8 mouse cellular contexts compared by ENCODE assay signal in genomic region chr19:42612654-42613053, GRCm38 (mm10). TPM values are rescaled to one million over a fixed set of nuclear protein-coding genes. Genes with fewer than 3 reads are reported as not detected.
DNase-seq lines count a peak whose midpoint lies in the region; ATAC-seq and TF ChIP-seq lines count a peak whose summit lies in the region.

Gene Loxl4 (minus strand): TSS chr19:42612813.

- TF ChIP-seq CTCF in embryonic fibroblast, embryonic 13.5 days (IDR thresholded peaks at IDR 0.05; ENCODE audit: borderline replicate concordance, insufficient read depth, low read length), result no peak
- no peak for TF ChIP-seq CTCF in kidney, postnatal 0 days (IDR thresholded peaks at IDR 0.05; ENCODE audit: low read depth)
- no peak for TF ChIP-seq CTCF in testis, adult 2 months (IDR thresholded peaks at IDR 0.05; ENCODE audit: control insufficient read depth, insufficient read depth, insufficient replicate concordance, low read depth, low read length)

- peaks cover 4% of the 10 kb centered on the region; the same call in 1 of the 2 replicates for H3K4me1 ChIP-seq in embryonic fibroblast, embryonic 13.5 days (ENCODE audit: control insufficient read depth, insufficient read depth, low read length)
- H3K4me1 ChIP-seq in heart, embryonic 15.5 days (replicated peaks), result peaks cover 18% of the 10 kb centered on the region
- H3K4me1 ChIP-seq in kidney, postnatal 0 days (replicated peaks; ENCODE audit: insufficient read depth, low read length), result no peaks in the 10 kb centered on the region
- peaks cover 20% of the 10 kb centered on the region for H3K4me1 ChIP-seq in testis, adult 2 months (ENCODE audit: control insufficient read depth, insufficient read depth, low read length)

- peak; percentile 45; the same call in 1 of the 2 replicates for ATAC-seq in heart, embryonic 15.5 days (replicated peaks; ENCODE audit: insufficient number of reproducible peaks, insufficient read depth, low FRiP score, low read depth)
- ATAC-seq in kidney, postnatal 0 days (replicated peaks; ENCODE audit: low FRiP score, low read depth), result no peak; the same call in 1 of the 2 replicates

- 1% methylated on average over 37 of the region's 37 CpGs for WGBS in heart, embryonic 15.5 days
- under 1% methylated on average over 36 of the region's 37 CpGs for WGBS in kidney, postnatal 0 days

- H3K27me3 ChIP-seq in heart, embryonic 15.5 days, result peaks cover 33% of the 10 kb centered on the region
- H3K27me3 ChIP-seq in kidney, postnatal 0 days (ENCODE audit: insufficient read depth, low read length), result no peaks in the 10 kb centered on the region
- H3K27me3 ChIP-seq in testis, adult 2 months (ENCODE audit: control insufficient read depth, insufficient read depth, low read length), result no peaks in the 10 kb centered on the region

- peak; percentile 8 for DNase-seq in thymus, postnatal 25 days
- no peak for DNase-seq in thymus, adult 18-20 months
- peak; percentile 50 for DNase-seq in kidney, postnatal 0 days (ENCODE audit: low spot score)
- peak; percentile 45 for DNase-seq in lung, postnatal 25 days (ENCODE audit: low spot score)
- DNase-seq in spleen, postnatal 14 days (ENCODE audit: low spot score in 2 of 2), result no peak

- H3K4me2 ChIP-seq in heart, embryonic 15.5 days, result peak within 1 kb of the TSS; percentile 90
- H3K4me2 ChIP-seq in kidney, postnatal 0 days (ENCODE audit: low read length), result peak within 1 kb of the TSS; percentile 70

- peak within 1 kb of the TSS; percentile 44; the same call in 1 of the 2 replicates for H3K9ac ChIP-seq in heart, embryonic 15.5 days
- H3K9ac ChIP-seq in kidney, postnatal 0 days (ENCODE audit: low read depth, low read length), result peak within 1 kb of the TSS; percentile 44

- peak within 1 kb of the TSS; percentile 24; the same call in 1 of the 2 replicates for H3K27ac ChIP-seq in embryonic fibroblast, embryonic 13.5 days (ENCODE audit: insufficient read depth, low read length)
- no peak within 1 kb of the TSS for H3K27ac ChIP-seq in heart, embryonic 15.5 days
- H3K27ac ChIP-seq in kidney, postnatal 0 days, result no peak within 1 kb of the TSS
- no peak within 1 kb of the TSS for H3K27ac ChIP-seq in testis, adult 2 months (ENCODE audit: control insufficient read depth, insufficient read depth, low read depth, low read length)

- no peaks in the 10 kb centered on the region for H3K36me3 ChIP-seq in heart, embryonic 15.5 days
- H3K36me3 ChIP-seq in kidney, postnatal 0 days (ENCODE audit: insufficient read depth, low read length), result no peaks in the 10 kb centered on the region
- no peaks in the 10 kb centered on the region for H3K36me3 ChIP-seq in testis, adult 2 months (ENCODE audit: control insufficient read depth, insufficient read depth, low read length)

- TF ChIP-seq POLR2A in embryonic fibroblast, embryonic 13.5 days (IDR thresholded peaks at IDR 0.05; ENCODE audit: low read depth, low read length), result peak; percentile 56
- TF ChIP-seq POLR2A in testis, adult 2 months (IDR thresholded peaks at IDR 0.05; ENCODE audit: control insufficient read depth, low read depth, low read length), result no peak

- no peaks in the 10 kb centered on the region for H3K9me3 ChIP-seq in heart, embryonic 15.5 days (replicated peaks)
- no peaks in the 10 kb centered on the region for H3K9me3 ChIP-seq in kidney, postnatal 0 days (replicated peaks; ENCODE audit: low read length)

- H3K4me3 ChIP-seq in embryonic fibroblast, embryonic 13.5 days (ENCODE audit: insufficient read depth, low read length), result peak within 1 kb of the TSS; percentile 48
- H3K4me3 ChIP-seq in heart, embryonic 15.5 days, result peak within 1 kb of the TSS; percentile 52
- H3K4me3 ChIP-seq in kidney, postnatal 0 days (replicated peaks; ENCODE audit: low read depth, low read length), result peak within 1 kb of the TSS; percentile 34
- H3K4me3 ChIP-seq in testis, adult 2 months (ENCODE audit: control insufficient read depth, low read depth, low read length), result peak within 1 kb of the TSS; percentile 16

RNA-seq across cellular contexts. Expression of gene Loxl4, which starts in this region (rescaled TPM):
- 13.3 and 33.0 TPM in 2 replicates for polyA plus RNA-seq in embryonic fibroblast, embryonic 13.5 days (2011; ENCODE audit: insufficient read length, low read depth, missing spikeins)
- polyA plus RNA-seq in heart, embryonic 15.5 days (2015; fragmentation: Nextera tagmentation; extraction: Ambion mirVana), result 0.14 and 0.39 TPM in 2 replicates
- 1.2 and 1.5 TPM in 2 replicates for polyA plus RNA-seq in kidney, postnatal 0 days (2015; fragmentation: Nextera tagmentation; extraction: Ambion mirVana)
- polyA plus RNA-seq in testis, adult 2 months (2012; rRNA removed), result 0.25 and 0.47 TPM in 2 replicates

Comparison
In these comparisons a context has a peak if more than half of its experiments do, and no peak if none do; other contexts are left out.
1. DNase-seq: peak in thymus, postnatal 25 days (single experiment), kidney, postnatal 0 days (single experiment) and lung, postnatal 25 days (single experiment); none in thymus, adult 18-20 months (0 of 2) and spleen, postnatal 14 days (0 of 2).
2. Peak in ATAC-seq, H3K4me3 ChIP-seq, H3K9ac ChIP-seq and H3K4me2 ChIP-seq in heart, embryonic 15.5 days; RNA of the gene not detected or under 1 TPM.
3. Peak in every context shown above with its lines, with median percentiles within 50 percentile points of each other: H3K4me3 ChIP-seq.